Mouse (Mus musculus) ES-Bruce4 (cell line): Measurements from ENCODE around the gene Abca6.

Experiments used
- CTCF ChIP-seq: IDR thresholded peaks from one replicate; pipeline ENCODE4 v1.8.1; 2011; ENCODE audit warnings: low read depth, low read length
- EP300 ChIP-seq: IDR thresholded peaks from 2 replicates; pipeline ENCODE4 v1.6.1; 2011; ENCODE audit warnings: low read depth, low read length; ENCODE audit not compliant: insufficient read depth
- POLR2A ChIP-seq: IDR thresholded peaks from one replicate; pipeline ENCODE4 v1.8.1; 2011; ENCODE audit warnings: low read length; ENCODE audit not compliant: insufficient read depth

DNA sequence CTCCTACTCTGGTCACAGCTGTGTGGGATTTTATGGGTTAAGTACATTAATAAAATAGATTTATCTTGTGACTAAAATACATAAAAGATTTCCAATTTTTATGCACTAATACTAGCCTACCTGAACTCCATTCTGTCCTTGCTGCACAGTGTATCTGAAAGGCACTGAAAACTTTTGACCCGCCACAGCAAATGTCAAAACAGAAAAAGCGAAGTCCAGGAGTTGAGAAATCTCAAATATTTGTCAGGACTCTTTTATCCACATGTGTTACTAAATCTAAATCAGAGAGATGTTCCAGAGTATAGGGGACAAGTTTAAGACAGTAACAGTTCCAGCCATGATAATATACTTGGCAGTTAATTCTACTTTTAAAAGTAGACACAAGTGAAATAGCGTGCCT is 680 bp upstream of the Abca6 start:
- TF ChIP-seq CTCF = no peak
- no peak for TF ChIP-seq POLR2A
- no peak for TF ChIP-seq EP300
